Mouse (Mus musculus): ENCODE measurements at regions not wholly inside any gene's neighbourhood (a gene's known extent, or its start where the extent isn't known, plus 50 kb on each side); places are given as distances from the start of the nearest gene placed in this dataset.

DNA sequence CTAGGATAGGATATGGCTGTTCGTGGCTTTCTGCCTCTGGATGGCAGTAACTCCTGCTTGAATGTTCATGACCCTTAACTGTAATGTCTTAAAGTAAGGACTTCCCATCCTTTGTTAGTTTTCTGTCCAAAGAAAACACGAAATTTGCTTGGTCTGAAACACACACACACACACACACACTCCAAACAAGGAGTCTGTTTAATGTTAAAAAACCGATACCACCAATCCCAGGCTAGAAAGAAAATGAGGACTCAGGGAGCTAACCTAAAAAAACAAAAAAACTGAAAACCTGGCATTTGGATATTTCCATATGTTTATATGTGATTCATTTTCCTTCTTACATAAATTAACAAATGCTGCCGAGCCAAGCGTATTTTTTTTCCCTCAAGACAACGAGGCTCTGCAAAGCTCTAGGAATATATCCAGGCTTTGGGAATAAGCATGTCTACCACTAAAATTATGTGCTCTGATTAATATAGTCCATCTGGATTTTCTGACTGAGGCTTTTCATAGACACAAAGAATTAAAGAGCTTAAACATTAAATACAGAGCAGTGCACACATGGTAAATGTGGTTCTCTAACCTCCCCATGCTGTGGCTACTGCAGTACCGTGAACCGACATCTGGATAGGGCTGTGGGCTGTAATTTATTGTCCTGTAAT is 372.0 kb upstream of the Nr5a2 start:
- DNase-seq (ENCODE audit: low spot score in 2 of 2), result peak in 1 of 2 experiments; percentile 36

DNA sequence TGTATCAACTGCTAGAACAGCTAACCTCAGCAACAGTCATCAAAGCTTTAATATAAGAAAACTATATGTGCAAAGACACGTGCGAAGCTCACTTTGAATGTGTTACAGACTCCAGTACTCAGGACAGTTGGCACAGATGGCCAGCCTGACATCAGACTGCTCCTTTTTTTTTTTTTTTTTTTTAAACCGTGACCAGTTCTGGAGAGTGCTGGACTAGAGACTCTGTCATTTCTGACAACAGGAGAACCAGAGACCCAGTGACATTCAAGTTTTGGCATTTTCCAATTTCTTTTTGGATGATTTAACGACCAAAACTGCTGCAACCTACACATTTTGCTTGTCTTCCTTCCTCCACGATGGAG is 371.5 kb upstream of the Nr5a2 start:
- DNase-seq (ENCODE audit: low spot score in 2 of 2), result no peak

DNA sequence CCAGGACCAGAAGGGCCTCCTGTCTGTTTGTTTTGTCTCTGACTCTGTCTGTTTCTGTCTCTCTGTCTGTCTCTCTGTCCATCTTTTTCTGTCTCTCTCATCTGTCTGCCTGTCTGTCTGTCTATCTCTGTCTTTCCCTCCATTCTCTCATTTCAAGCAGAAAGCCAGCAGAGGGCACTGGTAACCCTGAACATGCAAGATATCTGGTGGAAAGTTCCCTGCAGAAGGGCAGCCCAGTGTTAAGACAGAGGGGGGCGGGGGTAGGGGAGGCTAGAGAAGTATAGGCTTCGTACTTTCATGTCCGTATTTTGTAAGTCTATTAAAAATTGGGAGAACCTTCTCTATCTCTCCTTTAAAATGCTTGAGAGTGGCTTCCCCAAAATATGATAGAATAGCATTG is 370.4 kb upstream of the Nr5a2 start:
- DNase-seq (ENCODE audit: low spot score in 2 of 2), result no peak

DNA sequence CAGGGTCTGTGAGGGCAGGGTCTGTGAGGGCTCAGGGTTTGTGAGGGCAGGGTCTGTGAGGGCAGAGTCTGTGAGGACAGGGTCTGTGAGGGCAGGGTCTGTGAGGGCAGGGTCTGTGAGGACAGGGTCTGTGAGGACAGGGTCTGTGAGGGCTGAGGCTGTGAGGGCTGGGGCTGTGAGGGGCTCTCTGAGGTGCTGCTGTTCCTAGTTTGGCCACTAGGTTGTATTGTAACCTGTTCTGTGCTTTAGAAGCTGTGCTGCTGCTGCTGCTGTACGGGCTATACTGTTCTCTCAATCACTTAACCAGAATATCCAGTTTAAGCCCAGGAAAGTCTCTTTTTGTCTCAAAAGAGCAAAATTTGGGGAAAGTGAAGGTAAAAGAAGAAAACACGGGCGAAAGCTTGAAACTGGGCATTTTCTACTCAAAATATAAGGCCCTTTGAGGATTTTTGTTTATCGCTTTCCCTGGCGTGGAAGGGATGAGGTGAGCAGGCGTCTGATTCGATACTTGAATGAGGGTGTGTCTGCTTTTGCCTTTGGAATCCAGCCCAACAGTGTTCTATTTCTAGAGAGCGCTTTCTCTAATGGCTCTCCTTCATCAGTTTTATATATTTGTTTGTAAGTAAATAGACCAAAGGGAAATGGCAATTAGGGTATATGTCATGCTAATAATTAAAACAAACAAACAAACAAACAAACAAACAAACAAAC is 363.8 kb upstream of the Nr5a2 start:
- DNase-seq (ENCODE audit: low spot score in 2 of 2), result no peak

DNA sequence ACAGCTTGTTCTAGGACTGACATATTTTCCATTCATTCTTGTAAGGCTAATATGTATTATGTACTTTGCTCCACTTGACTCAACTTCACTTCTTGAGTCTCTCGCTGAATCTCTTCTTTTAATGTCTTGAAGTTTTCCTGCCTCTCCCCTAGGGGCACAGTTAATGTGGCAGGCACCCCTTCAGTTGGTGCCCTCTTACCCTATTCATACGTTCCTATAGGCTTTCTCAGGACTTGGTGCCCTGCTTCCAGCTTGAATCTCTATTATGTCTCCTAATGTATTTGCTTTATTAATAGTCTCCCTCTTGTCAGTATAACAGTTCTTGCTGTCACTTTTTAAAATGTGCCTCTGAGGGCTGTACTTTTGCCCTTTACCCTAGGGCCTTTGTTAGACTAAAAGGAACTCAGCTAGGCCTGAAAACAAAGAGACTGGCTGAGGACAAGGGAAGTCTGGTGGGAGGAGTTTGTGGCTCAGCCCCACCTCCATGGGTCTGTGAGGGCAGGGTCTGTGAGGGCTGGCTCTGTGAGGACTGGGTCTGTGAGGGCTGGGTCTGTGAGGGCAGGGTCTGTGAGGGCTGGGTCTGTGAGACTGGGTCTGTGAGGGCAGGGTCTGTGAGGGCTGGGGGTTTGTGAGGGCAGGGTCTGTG is 362.9 kb upstream of the Nr5a2 start:
- DNase-seq (ENCODE audit: low spot score in 2 of 2), result no peak

DNA sequence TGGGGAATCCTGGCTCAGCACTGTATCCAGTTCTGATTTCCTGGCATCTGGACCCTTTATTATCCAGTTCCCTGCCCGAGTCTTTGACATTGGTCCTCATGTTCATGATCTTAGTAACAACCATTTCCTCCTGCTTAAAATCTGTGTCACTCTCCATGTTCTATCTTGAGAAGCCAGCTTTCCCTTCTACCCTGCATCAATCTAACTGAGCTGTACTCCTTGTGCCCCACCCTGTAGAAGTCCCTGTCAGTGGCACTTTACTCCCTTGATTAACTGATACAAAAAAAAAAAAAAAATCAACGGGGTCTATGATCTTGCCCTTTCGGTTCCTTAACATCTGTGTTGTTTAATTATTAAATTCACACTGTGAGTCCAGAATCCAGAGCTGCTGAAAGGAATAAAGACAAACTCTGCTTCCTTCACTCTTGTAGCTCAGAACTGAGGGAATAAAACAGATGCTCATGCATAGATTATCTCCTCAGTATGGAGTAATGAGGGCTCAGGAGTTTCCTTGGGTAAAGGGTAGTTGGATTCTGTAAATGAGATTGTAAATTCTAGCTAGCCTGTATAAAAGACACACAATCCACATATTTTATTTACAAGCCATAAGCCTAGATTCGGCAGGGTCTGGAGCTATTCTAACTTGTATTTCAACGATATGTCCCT is 342.6 kb upstream of the Nr5a2 start:
- no peak for DNase-seq (ENCODE audit: low spot score in 2 of 2)

DNA sequence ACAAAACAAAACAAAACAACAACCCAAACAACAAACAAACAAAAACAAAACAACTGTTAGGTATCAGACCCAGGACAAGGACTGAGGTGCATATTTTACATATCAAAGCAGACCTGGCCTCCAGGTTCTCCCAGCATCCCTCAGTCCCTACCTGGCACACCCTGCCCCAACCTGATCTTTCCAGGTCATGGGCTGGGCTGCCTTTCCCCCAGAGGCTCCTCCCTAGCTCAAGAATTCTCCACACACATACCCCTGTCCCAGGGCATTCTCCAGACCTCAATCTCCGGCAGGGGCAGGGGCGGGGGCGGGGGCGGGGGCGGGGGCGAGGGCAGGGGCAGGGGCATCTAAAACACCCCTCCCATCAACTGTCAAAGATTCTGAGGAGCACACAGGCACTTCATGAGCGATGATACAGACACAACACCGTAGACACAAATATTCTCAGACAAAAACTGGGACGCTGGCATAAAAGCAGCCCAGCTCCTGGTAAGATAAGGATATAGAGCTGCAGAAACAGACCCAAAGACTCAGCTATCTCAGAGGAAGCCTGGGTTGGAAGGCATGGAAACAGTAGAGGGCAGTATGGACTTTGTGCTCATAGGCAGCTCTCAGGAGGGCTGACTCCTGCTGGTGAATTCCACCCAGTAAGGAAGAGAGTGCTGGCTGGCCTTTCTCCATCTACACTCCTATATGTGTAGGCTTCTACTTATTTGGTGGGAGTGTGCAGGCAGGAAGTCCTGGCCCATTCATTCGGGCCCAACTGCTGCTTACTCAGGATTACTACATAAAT is 337.7 kb upstream of the Nr5a2 start:
- DNase-seq (ENCODE audit: low spot score in 2 of 2), result no peak

DNA sequence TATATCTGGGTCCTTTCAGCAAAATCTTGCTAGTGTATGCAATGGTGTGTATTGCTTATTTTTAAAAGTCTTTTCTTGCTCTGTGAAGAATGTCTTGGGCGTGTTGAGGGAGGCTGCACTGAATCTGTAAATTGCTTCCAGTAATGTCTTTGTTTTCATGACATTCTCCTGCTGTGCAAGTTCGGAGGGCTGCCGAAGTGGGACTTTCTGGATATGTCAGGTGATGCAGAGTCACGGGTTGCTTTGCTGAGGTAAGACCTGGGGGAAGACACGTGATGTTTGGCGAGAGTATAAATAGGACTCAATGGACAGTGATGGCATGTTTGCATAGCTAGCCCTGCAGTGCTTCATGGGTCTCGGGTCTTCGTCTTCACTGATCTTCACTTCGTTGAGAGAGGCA is 329.2 kb upstream of the Nr5a2 start:
- DNase-seq (ENCODE audit: low spot score in 2 of 2), result no peak

DNA sequence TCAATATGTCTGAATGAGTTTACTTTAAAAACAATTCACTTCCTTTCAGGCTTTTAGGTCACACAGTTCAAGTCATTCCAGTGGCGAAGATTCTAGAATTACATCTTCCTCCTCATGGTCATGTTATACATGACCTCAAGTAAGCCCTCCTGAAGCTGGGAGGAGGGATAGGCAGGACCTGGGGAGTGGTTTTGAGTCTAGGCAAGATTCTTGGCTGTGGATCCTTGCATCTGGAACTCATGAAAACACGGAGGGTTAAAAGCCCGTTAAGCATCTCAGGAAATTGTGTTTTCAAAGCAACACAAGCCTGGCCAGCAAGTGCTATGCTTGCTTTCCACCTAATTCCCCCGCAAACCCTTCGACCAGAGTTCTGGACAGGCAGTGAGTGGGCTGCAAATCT is 323.0 kb upstream of the Nr5a2 start:
- DNase-seq (ENCODE audit: low spot score in 2 of 2), result no peak

DNA sequence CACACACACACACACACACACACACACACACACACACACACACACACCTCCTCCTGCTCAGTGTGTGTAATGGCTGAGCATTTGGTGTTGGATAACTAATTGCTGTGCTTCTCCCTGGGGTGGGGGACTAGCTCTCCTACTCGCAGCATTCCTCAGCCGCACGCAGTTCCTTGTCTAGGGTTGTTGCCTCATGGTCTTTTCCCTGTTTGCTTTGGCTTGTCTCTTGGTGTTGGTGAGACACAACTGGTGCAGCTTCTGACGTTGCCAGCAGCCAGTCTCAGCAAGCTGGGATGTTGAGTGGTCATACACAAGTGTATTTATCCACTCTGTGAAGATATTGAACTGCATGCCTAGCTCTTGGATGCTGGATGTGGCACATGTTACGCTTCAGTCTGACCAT is 322.2 kb upstream of the Nr5a2 start:
- no peak for DNase-seq (ENCODE audit: low spot score in 2 of 2)

DNA sequence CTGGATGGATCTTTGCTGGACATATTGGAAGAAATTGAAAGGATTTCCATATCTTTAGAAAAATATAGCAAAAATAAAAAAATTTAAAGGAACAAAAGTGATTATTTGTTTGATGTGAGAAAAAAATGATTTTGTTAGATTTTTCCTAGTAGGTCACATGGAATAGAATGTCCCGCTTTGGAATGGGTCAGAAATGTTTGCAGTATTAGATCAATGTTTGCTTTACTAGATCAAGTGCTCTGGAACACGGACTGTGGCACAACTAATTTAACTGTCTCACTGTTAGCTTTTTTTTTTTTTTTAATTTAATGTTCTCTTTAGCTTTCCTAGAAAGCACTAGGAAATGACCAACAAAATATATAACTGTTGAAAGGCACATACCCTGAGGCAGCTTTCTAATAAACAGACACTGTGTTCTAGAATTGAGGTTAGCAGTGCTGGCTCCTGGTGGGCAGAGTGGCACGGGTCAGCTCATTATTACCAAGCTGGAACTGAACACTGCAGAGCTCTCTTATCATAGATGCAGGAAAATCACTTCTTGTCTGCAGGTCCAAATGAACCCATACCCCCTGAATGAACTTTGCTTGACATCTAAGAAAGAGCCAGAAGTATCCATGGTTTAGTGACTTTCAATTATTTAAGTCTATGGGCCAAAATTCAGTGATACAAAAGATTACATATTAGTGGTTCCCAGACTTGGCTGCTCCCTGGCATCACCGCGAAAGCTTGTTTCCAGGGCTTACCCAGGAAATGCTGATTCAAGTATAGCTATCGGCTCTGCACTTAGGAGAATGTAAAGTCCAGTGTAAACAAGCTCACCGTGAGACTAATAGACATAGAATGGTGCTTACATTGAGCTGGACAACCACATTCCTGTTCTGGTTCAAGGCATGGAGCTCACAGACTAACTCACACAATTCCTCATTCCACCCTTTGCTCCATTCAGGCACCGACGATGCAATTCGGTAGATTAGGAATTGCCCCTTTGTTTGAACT is 320.4 kb upstream of the Nr5a2 start:
- no peak for DNase-seq (ENCODE audit: low spot score in 2 of 2)

DNA sequence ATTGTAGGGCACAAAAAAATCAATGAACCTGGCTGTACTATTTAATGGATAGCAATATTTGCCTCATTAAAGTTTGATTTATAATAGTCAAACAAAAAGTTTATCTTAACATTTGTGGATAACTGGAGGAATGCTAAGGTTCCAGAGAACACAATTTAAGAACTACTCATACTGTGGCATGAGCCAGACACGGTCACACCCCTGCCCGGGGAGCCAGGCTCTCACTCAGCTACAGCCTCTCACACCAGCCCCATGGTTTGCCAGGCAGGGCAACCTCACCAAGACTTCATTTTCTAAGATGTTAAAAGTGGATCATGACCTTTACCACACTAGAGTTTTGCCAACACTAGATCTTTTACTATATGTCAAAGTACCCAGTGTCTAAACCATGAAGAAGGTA is 319.7 kb upstream of the Nr5a2 start:
- DNase-seq (ENCODE audit: low spot score in 2 of 2), result no peak

DNA sequence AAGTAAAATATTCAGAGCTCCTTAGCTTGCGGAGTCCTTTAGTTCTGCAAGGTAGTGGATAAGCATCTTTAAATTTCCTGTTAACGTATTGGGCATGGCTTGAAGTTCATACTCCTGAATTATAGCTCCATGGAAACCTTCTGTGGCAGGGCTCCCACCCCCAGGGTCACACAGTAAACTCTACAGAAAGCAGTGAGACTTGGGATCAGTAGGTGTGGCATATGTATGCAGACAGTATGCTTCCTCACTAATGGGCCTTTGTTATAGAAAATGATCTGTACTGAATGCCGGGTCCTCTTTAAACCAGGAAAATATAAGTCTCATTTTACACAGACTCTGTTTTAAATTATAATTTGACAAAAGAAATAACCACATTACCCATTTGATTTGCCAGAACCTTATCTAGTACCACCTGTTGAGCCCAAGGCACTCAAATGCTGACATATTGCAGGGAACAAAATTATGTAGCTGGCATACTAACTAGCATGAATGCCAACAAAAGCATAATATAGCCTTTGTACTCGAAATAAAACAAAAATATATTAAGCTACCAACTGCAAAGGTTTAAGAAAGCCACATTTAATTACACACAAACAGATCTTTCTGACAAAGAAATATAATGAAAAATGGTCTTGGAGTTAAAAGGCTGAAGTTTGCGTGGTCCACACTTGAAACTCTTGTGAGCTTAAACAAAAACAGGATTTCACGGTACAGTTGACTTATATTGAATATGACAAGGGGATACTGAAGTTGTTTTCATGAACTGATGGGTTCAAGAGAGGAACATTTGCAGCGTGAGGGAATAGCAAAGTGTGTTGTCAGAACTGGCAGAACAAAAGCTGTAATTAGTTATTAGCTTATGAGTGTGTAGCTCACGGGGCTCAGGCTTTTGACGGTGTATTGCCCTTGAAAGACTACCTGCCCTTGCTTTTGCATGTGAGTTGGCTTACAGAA is 310.7 kb upstream of the Nr5a2 start:
- no peak for DNase-seq (ENCODE audit: low spot score in 2 of 2)

DNA sequence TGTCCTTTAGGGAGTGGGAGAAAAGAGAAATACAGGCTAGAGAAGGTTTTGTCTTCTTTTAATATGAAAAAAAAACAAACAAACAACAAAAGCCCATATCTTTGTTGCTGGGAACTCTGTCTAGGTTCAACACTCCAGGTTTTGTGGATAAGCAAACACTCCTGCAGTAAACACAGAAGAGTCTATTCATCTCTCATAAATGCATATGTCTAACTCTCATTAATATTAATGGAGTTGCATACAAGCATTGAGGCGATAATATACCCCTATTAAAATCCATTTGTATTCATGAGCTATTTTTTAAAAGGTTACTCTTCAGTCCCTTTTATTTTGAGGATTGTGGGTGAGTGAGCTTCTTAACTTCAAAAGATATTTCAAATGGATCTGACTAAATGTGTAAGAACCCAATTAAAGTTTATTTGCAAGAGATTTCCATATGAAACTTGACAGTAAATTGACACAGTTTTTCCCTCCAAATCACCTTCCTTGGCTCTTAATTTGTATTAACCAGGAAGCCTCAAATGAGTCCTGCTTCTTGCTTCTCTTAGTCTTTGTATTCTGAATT is 302.6 kb upstream of the Nr5a2 start:
- no peak for DNase-seq (ENCODE audit: low spot score in 2 of 2)

DNA sequence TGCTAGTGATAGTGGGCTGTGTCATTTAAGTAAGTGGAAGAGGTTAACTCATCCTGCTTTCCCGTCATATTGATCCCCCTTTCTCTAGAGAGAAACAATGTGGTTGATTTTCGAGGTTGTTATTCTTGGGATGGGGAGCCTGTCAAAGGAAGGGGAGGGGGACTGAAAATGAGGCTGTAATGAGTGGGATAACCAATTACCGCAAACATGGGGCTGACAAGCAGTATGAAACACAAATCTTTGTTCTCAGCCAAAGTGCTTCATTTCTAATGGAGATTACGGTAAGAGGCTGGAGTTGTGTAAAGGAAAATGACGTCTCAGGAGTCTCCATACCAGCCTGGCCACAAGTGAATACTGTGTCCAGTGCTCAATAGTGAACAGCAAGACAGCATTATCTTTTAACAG is 301.9 kb upstream of the Nr5a2 start:
- DNase-seq (ENCODE audit: low spot score in 2 of 2), result no peak

DNA sequence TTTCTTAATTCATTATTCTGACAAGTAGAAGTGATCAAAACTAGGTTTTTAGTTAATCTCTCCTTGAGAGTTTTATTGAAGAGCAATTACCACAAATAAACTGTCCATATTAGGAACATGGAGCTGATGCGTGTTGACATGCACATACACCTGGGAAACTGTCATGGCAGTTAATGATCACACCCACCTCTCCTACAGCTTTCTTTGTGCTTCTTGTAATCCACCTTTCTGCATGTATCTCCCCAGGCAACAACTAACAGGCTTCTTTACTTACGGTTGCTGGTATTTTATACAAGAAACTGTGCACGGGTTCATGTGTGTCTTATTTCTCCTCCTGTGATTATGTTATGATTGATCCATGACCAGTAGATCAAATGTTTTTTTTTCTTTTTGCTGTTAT is 296.0 kb upstream of the Nr5a2 start:
- no peak for DNase-seq (ENCODE audit: low spot score in 2 of 2)

DNA sequence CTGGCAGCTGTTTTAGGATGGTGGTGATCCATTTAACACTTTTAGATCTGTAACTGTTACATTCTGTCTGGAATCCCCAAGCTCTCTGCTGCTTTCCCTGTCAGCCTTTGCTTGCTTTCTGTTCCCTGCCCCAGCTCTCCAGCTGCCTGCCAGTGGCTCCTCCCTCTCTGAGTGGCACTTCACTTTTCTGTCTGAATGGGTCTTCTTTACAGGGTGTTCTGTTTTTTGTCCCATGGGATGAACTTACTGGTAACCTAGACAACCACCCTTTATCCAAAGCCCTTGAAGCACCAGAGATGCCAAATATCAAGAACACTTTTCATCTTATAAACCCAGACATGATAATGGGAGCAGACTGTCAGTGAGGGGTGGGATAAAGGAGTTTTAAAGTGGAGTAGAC is 294.8 kb upstream of the Nr5a2 start:
- no peak for DNase-seq (ENCODE audit: low spot score in 2 of 2)

DNA sequence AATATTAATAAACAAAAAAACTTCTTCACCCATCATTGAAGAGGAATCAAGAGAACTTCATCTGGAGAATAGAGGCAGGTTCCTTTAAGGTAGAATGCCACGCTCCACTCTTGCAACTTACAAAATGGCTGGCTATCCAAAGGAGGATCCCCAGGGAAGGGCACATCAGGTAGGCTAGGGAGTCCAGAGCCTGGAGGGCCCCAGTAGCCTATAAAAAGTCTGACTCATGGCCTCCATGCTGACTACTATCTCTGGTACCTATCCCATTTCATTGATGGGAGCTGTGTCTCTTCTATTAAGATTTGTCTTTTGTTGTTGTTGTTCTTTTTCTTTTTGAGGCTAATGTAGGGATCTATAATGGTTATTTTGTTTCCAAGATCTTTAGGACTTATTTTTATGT is 294.4 kb upstream of the Nr5a2 start:
- DNase-seq (ENCODE audit: low spot score in 2 of 2), result no peak

DNA sequence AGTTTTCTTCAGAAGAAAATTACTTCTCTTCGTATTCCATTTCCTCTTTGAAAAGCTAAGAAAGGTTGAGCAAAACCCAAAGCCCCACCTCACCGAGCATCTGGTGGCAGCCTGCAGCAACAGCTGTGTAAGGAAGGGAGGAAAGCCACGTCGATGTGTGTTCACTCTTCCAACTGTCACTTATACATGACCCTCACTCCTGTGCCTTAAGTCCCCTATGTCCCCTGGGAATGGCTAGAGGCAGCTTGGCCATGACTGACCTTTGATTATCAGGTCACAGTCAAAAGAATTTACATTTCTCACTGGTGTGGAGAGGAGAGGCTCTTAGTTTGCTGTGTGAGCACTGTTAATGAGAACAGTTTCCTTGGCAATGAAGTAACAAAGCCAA is 266.8 kb upstream of the Nr5a2 start:
- no peak for DNase-seq (ENCODE audit: low spot score in 2 of 2)
